Mouse (Mus musculus) thymus, postnatal 4 days (tissue): Measurements from ENCODE around the gene Prkd1.
A peak's percentile ranks its signal among the peaks of the same experiment; 100 is the strongest.
"Not testable (repeated sequence)": the region's sequence is repeated elsewhere in the genome, so short reads cannot be mapped to it uniquely, and the experiment has no call there.

ENCODE experiments used
- DNase-seq: peaks from one replicate; pipeline ENCODE4 v3.0.0; 2021

The Prkd1 gene

GRCm38 (mm10) chr12:50648671-50649541 lies at the start of gene Prkd1:
TSS of gene Prkd1 (minus strand) at chr12:50649098.
- peak; percentile 19 for DNase-seq

GRCm38 (mm10) chr12:50697492-50697891 lies 48.6 kb upstream of the Prkd1 start:
- no peak for DNase-seq

GRCm38 (mm10) chr12:50648176-50648670 lies 675 bp downstream of the Prkd1 start:
- peak; percentile 9 for DNase-seq

- no peak for DNase-seq
These were observed 2.0 kb downstream of the Prkd1 start for GRCm38 (mm10) chr12:50646857-50647256.

- no peak for DNase-seq
These were observed 6.2 kb downstream of the Prkd1 start for GRCm38 (mm10) chr12:50642671-50643070.

GRCm38 (mm10) chr12:50640171-50640570 lies 8.7 kb downstream of the Prkd1 start:
- no peak for DNase-seq

- no peak for DNase-seq
These were observed 14.5 kb downstream of the Prkd1 start for GRCm38 (mm10) chr12:50634436-50634835.

GRCm38 (mm10) chr12:50626100-50626499 lies 22.8 kb downstream of the Prkd1 start:
- DNase-seq: not testable (repeated sequence)

GRCm38 (mm10) chr12:50624175-50624574 lies 24.7 kb downstream of the Prkd1 start:
- no peak for DNase-seq

GRCm38 (mm10) chr12:50615852-50616251 lies 33.0 kb downstream of the Prkd1 start:
- no peak for DNase-seq

GRCm38 (mm10) chr12:50614341-50614740 lies 34.6 kb downstream of the Prkd1 start:
- DNase-seq: no peak

GRCm38 (mm10) chr12:50606703-50607500 lies 42.0 kb downstream of the Prkd1 start:
- DNase-seq: no peak

- no peak for DNase-seq
These were observed 49.5 kb downstream of the Prkd1 start for GRCm38 (mm10) chr12:50599370-50599769.

- no peak for DNase-seq
These were observed 50.6 kb downstream of the Prkd1 start for GRCm38 (mm10) chr12:50598053-50598988.

- DNase-seq: no peak
These were observed 51.4 kb downstream of the Prkd1 start for GRCm38 (mm10) chr12:50597467-50597866.

GRCm38 (mm10) chr12:50595777-50596176 lies 53.1 kb downstream of the Prkd1 start:
- DNase-seq: no peak

- DNase-seq: no peak
These were observed 54.4 kb downstream of the Prkd1 start for GRCm38 (mm10) chr12:50594506-50594905.

GRCm38 (mm10) chr12:50593481-50593880 lies 55.4 kb downstream of the Prkd1 start:
- no peak for DNase-seq

- no peak for DNase-seq
These were observed 60.6 kb downstream of the Prkd1 start for GRCm38 (mm10) chr12:50588137-50588761.

GRCm38 (mm10) chr12:50565198-50565597 lies 83.7 kb downstream of the Prkd1 start:
- DNase-seq: no peak

GRCm38 (mm10) chr12:50560536-50560935 lies 88.4 kb downstream of the Prkd1 start:
- DNase-seq: no peak

GRCm38 (mm10) chr12:50558231-50558630 lies 90.7 kb downstream of the Prkd1 start:
- DNase-seq: no peak
